Mouse (Mus musculus) intestine, embryonic 15.5 days (tissue): ENCODE results near the gene Mettl13. TPM values are rescaled to one million over a fixed set of nuclear protein-coding genes. Genes with fewer than 3 reads are reported as not detected.

Experiments
- ATAC-seq: fragments of 200-750 bp; cut with Nextera tagmentation; 2 replicates; pipeline ENCODE4 v1.8.0; 2017; ENCODE audit warnings: moderate TSS enrichment, moderate library complexity
- H3K27ac ChIP-seq: fragments of 300-500 bp; sonication (generic); 2 replicates; pipeline ENCODE4 v1.5.1; 2015; ENCODE audit warnings: mild to moderate bottlenecking, inconsistent platforms
- H3K27me3 ChIP-seq: fragments of 300-500 bp; sonication (generic); replicated peaks from 2 replicates; pipeline ENCODE4 v1.6.1; 2015; ENCODE audit warnings: inconsistent platforms
- H3K36me3 ChIP-seq: fragments of 300-500 bp; sonication (generic); 2 replicates; pipeline ENCODE4 v1.6.1; 2015; ENCODE audit warnings: inconsistent platforms
- H3K4me1 ChIP-seq: fragments of 300-500 bp; sonication (generic); replicated peaks from 2 replicates; pipeline ENCODE4 v1.6.1; 2015; ENCODE audit warnings: inconsistent platforms
- H3K4me2 ChIP-seq: fragments of 300-500 bp; sonication (generic); replicated peaks from 2 replicates; pipeline ENCODE4 v1.6.1; 2015; ENCODE audit warnings: mild to moderate bottlenecking, inconsistent platforms
- H3K4me3 ChIP-seq: fragments of 300-500 bp; sonication (generic); replicated peaks from 2 replicates; pipeline ENCODE4 v1.5.1; 2015; ENCODE audit warnings: inconsistent platforms
- H3K9ac ChIP-seq: fragments of 300-500 bp; sonication (generic); 2 replicates; pipeline ENCODE4 v1.6.1; 2015; ENCODE audit warnings: inconsistent platforms
- H3K9me3 ChIP-seq: fragments of 300-500 bp; sonication (generic); 2 replicates; pipeline ENCODE4 v1.6.1; 2016; ENCODE audit warnings: inconsistent platforms
- WGBS: fragments of 180-500 bp; shearing (Covaris S2); methylation state at CpG from one replicate; pipeline ENCODE4 v1.1.7; 2015; 5-methylcytosine and 5-hydroxymethylcytosine counted together
- polyA plus RNA-seq: library from polyadenylated mRNA; unstranded; fragments of >200 nt; fragmentation: Nextera tagmentation; extraction: Ambion mirVana; gene quantifications from 2 replicates; pipeline ENCODE4 v1.2.1, GENCODE M21; 2015

Mettl13 gene
- polyA plus RNA-seq, 1 experiment from 2014 or later, result 22.0 TPM

DNA sequence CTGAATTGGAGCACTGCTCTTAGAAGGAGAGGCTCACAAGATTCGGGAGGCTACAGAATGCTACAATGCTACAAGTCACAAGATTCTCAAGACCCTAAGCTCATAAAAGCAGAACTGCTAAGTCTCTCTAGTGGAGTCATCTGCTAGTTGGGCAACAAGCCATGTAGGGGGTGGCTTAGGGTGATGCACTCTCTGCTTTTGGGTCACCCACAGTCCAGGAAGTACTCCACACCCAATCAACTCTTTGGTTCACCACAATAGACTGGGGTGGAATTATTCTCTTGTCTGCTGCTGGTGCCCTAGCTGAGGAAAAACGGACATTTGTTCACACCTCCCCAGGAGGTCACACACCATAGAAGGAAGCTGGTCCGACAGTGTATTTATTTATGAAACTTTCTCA lies 16.6 kb upstream of the Mettl13 start:
- Histone ChIP-seq H3K9ac (no peak overlapping the region), H3K9me3 (no peaks in the 10 kb centered on the region), H3K27ac (no peak overlapping the region), H3K4me2 (no peak overlapping the region), H3K36me3 (no peaks in the 10 kb centered on the region), H3K4me3 (no peak overlapping the region), H3K27me3 (no peaks in the 10 kb centered on the region), H3K4me1 (no peaks in the 10 kb centered on the region)
- 51% methylated on average over 3 of the region's 3 CpGs for WGBS
- ATAC-seq, result no peak

- no peak overlapping the region for H3K4me2 ChIP-seq
- no peak for ATAC-seq
- H3K9me3 ChIP-seq, result no peaks in the 10 kb centered on the region
- H3K9ac ChIP-seq, result no peak overlapping the region
- WGBS, result 79% methylated on average over 1 of the region's 1 CpGs
- H3K4me1 ChIP-seq, result no peaks in the 10 kb centered on the region
- no peak overlapping the region for H3K4me3 ChIP-seq
- H3K27ac ChIP-seq, result no peak overlapping the region
- no peaks in the 10 kb centered on the region for H3K27me3 ChIP-seq
- no peaks in the 10 kb centered on the region for H3K36me3 ChIP-seq
Observed at GRCm38 (mm10) chr1:162563236-162563635, 14.9 kb upstream of the Mettl13 start.

DNA sequence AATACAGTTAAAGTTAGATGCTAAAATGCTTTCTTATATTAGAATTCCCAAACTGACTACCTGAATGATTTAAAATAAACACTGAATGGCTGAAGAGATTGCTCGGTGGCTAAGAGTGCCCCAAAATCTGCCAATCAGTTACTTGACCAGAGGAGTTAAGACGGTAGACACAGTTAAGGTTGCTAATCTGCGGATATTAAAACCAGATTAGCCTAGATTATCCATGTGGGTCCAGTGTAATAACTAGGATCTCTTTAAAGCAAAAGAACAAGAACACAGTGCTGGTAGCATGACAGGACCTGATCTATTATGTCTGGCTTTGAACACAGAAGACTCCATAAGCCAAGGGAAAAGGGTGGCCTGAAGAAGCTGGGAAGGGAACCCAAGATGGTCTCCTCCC lies 5.8 kb upstream of the Mettl13 start:
- no peak for ATAC-seq
- H3K4me2 ChIP-seq, result no peak overlapping the region
- H3K36me3 ChIP-seq, result no peaks in the 10 kb centered on the region
- no peaks in the 10 kb centered on the region for H3K4me1 ChIP-seq
- 80% methylated on average over 3 of the region's 3 CpGs for WGBS
- no peak overlapping the region for H3K4me3 ChIP-seq
- H3K9ac ChIP-seq, result no peak overlapping the region
- no peaks in the 10 kb centered on the region for H3K27me3 ChIP-seq
- no peak overlapping the region for H3K27ac ChIP-seq
- H3K9me3 ChIP-seq, result no peaks in the 10 kb centered on the region

GRCm38 (mm10) chr1:162552956-162553355 lies 4.6 kb upstream of the Mettl13 start:
- no peaks in the 10 kb centered on the region for H3K36me3 ChIP-seq
- no peak overlapping the region for H3K27ac ChIP-seq
- WGBS, result 79% methylated on average over 9 of the region's 9 CpGs
- no peaks in the 10 kb centered on the region for H3K9me3 ChIP-seq
- H3K27me3 ChIP-seq, result no peaks in the 10 kb centered on the region
- H3K4me1 ChIP-seq, result no peaks in the 10 kb centered on the region
- H3K4me3 ChIP-seq, result no peak overlapping the region
- H3K9ac ChIP-seq, result no peak overlapping the region
- no peak overlapping the region for H3K4me2 ChIP-seq
- no peak for ATAC-seq

DNA sequence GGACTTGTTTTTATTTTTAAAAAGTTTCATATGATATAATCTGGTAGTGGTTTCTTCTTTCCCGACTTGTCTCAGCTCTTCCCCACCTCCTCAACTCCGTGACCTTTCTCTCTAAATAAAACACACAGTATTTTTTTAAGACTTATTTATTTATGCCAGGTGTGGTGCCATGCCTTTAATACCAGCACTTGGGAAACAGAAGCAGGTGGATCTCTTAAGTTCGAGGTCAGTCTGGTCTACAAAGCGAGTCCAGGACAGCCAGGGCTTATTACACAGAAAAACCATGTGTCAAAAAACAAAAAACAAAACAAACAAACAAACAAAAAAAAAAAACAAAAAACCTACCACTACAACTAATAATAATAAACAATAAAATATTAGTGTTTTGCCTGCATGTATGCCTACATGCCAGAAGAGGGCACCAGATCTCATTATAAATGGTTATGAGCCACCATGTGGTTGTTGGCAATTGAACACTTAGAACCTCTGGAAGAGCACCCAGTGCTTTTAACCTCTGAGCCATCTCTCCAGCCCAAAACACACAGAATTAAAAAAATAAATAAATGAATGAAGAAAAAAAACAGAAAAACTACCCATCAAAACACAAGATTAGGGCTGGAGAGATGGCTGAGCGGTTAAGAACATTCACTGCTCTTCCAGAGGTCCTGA lies 1.4 kb upstream of the Mettl13 start:
- ATAC-seq, result no peak
- Histone ChIP-seq H3K9ac (no peak overlapping the region), H3K27me3 (no peaks in the 10 kb centered on the region), H3K4me1 (no peaks in the 10 kb centered on the region; the same call in 1 of the 2 replicates), H3K36me3 (peaks cover 9% of the 10 kb centered on the region; the same call in 1 of the 2 replicates), H3K4me3 (no peak overlapping the region), H3K9me3 (no peaks in the 10 kb centered on the region), H3K27ac (no peak overlapping the region), H3K4me2 (no peak overlapping the region)
- WGBS, result 73% methylated on average over 5 of the region's 5 CpGs

DNA sequence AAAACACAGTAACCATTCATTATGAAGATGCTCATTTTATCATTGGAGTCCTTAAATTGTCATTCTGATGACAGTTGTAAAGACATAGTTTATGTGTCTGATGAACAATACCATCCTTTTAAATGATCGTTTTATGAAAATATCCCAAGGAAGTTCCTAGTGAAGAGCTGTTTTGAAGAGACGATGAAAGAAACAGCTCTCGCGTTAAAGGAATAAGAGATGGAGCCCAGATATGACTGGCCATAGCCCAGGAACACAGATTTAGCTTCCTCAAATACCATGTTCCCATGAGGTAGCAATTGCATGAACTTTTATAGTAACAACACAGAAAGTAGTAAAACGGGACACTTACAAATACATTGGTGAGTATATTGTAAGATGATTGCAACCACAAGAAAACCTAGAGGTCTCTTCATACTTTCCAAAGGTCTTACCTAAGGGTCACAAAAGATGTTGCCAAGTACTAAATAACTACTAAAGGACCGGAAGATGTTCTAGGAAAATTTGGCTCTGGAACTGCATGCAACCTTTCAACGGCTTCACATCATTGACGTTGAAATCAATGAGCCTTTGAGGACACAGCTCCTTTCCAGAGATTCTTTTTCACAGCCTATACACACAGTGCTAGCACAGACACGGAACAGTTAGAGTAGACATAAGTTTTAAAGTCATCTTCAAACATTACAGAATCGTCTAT lies 714 bp upstream of the Mettl13 start:
- no peak overlapping the region; the same call in 1 of the 2 replicates for H3K27ac ChIP-seq
- H3K9ac ChIP-seq, result peak overlapping the region; percentile 52
- H3K4me3 ChIP-seq, result peak overlapping the region; percentile 68
- peaks cover 12% of the 10 kb centered on the region for H3K36me3 ChIP-seq
- ATAC-seq, result no peak
- H3K9me3 ChIP-seq, result no peaks in the 10 kb centered on the region
- no peaks in the 10 kb centered on the region; the same call in 1 of the 2 replicates for H3K4me1 ChIP-seq
- H3K4me2 ChIP-seq, result peak overlapping the region; percentile 81
- no peaks in the 10 kb centered on the region for H3K27me3 ChIP-seq
- 61% methylated on average over 10 of the region's 10 CpGs for WGBS

DNA sequence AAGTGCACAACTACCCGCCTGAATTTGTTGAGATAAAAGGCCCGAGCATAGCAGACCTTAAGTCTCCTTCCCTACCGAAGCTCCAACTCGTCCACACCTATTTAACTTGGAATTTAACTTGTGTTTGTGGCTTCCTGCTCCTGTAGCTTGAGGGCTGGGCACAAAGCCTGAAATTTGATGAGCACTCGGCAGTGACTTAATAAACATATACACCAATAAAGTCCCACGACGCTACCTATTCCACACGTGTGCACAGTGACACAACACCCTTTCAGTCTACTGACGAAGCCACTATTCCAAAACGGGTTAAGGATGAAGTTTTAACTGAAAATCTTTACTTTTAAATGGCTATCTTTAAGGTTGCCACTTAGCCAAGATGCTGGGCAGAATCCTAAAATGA lies 744 bp downstream of the Mettl13 start:
- Histone ChIP-seq H3K27me3 (no peaks in the 10 kb centered on the region), H3K4me3 (peak overlapping the region; percentile 68), H3K27ac (no peak overlapping the region), H3K9me3 (no peaks in the 10 kb centered on the region), H3K9ac (peak overlapping the region; percentile 61), H3K36me3 (peaks cover 23% of the 10 kb centered on the region), H3K4me1 (no peaks in the 10 kb centered on the region; the same call in 1 of the 2 replicates), H3K4me2 (peak overlapping the region; percentile 81)
- WGBS, result 5% methylated on average over 10 of the region's 10 CpGs
- ATAC-seq, result peak; percentile 5; the same call in 1 of the 2 replicates

DNA sequence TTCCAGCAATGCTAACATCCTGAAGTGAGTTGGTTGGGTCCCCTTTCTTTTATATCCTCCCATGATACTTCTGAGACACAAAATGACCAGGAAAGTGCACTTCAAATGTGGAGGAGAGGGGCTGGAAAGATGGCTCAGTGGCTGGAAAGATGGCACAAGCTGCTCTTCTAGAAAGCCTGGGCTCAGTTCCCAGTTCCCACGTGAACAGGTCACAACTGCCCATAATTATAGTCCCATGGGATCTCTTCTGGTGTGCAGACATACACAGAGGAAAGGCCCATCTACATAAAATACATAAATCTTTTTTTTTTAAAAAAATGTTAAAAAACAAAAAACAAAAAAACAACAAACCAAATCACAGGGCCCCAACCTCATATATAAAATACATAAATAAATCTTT lies 5.1 kb downstream of the Mettl13 start:
- Histone ChIP-seq H3K36me3 (peaks cover 33% of the 10 kb centered on the region), H3K4me3 (no peak overlapping the region), H3K27me3 (no peaks in the 10 kb centered on the region), H3K4me2 (no peak overlapping the region), H3K4me1 (no peaks in the 10 kb centered on the region; the same call in 1 of the 2 replicates), H3K27ac (no peak overlapping the region), H3K9ac (no peak overlapping the region), H3K9me3 (no peaks in the 10 kb centered on the region)
- WGBS, result 66% methylated on average over 1 of the region's 1 CpGs
- ATAC-seq, result no peak

DNA sequence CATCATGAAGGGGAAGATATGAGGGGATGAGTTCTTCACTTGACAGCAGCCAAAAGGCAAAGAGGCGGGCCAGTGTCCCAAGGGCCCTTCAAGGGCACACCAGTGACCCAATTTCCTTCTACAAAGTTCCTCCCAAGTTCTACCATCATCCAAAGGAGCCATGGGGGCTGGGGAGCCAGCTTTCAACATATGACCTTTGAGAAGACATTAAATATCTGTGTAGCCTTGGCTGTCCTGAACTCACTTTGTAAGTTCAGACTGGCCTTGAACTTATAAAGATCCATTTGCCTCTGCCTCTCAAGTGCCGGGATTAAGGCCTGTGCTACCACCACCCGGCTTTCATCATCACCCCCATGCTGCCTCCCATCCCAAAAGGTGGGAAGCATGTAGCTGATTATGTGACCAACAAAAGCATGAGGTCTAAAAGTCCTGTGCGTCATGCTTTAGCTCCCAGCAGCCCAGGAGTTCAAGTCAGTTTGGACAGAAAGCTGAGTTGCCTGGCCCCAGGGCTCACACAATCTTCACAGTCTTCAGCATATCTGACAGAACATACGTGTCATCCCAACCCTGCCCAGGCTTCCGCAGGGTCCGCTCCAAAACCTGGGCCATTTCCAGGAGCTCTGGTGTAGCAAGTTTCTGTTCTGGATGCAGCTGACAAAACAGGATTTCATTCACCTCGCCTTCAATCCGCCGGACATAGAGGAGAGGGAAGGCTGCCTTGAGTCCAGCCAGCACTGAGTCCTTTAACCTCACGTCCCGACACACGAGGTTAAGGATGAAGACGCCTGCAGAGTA lies 14.4 kb downstream of the Mettl13 start:
- no peak overlapping the region for H3K4me2 ChIP-seq
- no peak for ATAC-seq
- H3K36me3 ChIP-seq, result peaks cover 29% of the 10 kb centered on the region
- no peaks in the 10 kb centered on the region for H3K27me3 ChIP-seq
- no peak overlapping the region for H3K27ac ChIP-seq
- H3K9me3 ChIP-seq, result no peaks in the 10 kb centered on the region
- H3K4me3 ChIP-seq, result no peak overlapping the region
- no peaks in the 10 kb centered on the region for H3K4me1 ChIP-seq
- H3K9ac ChIP-seq, result no peak overlapping the region
- 93% methylated on average over 14 of the region's 14 CpGs for WGBS

DNA sequence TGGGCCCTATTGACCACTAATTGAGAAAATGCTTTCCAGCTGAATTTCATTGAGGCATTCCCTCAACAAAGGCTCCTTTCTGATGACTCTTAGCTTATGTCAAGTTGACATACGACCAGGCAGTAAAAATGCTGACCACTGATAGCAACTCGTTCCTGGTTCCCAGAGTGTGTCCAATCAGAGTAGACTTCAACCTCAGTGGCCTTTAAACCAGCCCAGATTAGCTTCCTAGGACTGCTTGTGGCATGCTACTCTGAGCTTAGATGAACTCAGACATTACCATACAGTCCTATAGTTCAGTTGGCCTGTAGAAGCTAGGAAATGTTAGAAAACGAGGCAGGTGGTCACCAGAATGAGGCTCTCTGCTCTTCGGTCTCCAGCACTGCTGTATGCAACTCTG lies 16.0 kb downstream of the Mettl13 start:
- Histone ChIP-seq H3K36me3 (peaks cover 23% of the 10 kb centered on the region), H3K27me3 (no peaks in the 10 kb centered on the region), H3K27ac (no peak overlapping the region), H3K4me1 (no peaks in the 10 kb centered on the region), H3K4me3 (no peak overlapping the region), H3K9ac (no peak overlapping the region), H3K9me3 (no peaks in the 10 kb centered on the region), H3K4me2 (no peak overlapping the region)
- 49% methylated on average over 4 of the region's 4 CpGs for whole genome bisulfite sequencing
- peak; percentile 62 for ATAC-seq

DNA sequence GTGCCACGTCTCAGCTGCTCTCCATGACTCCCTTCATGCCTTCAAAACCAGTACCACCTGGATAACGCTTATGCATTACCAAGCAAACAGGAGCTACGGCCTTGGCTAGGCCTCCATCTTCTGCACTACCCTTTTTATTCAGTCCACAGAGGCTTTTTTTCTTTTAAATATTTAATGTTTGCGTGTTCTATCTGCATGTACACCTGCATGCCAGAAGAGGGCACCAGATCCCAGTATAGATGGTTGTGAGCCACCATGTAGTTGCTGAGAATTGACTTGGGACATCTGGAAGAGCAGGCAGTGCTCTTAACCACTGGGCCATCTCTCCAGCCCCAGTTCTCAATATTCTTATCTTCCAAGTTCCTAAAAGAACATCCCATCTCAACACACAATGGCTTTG lies 16.8 kb downstream of the Mettl13 start:
- Histone ChIP-seq H3K27me3 (no peaks in the 10 kb centered on the region), H3K9me3 (no peaks in the 10 kb centered on the region), H3K27ac (no peak overlapping the region), H3K9ac (no peak overlapping the region), H3K4me3 (no peak overlapping the region), H3K36me3 (peaks cover 17% of the 10 kb centered on the region), H3K4me1 (no peaks in the 10 kb centered on the region), H3K4me2 (no peak overlapping the region)
- 77% methylated on average over 4 of the region's 4 CpGs for WGBS
- ATAC-seq, result no peak

DNA sequence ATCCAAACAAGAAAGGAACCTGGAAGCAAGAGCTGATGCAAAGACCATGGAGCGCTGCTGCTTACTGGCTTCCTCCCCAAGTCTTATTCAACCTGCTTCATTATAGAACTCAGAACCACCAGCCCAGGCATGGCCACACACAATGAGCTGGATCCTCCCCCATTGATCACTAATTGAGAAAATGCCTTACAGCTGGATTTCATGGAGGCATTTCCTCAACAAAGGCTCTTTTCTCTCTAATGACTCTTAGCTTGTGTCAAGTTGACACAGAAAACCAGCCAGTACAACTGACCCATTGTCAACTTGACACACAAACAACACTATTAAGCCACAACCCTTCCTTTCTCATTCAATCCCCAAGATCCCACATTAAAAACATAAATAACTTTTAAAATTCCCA lies 17.7 kb downstream of the Mettl13 start:
- Histone ChIP-seq H3K36me3 (peaks cover 10% of the 10 kb centered on the region; the same call in 1 of the 2 replicates), H3K4me2 (no peak overlapping the region), H3K4me3 (no peak overlapping the region), H3K4me1 (no peaks in the 10 kb centered on the region), H3K9ac (no peak overlapping the region), H3K9me3 (no peaks in the 10 kb centered on the region), H3K27me3 (no peaks in the 10 kb centered on the region), H3K27ac (no peak overlapping the region)
- WGBS, result 90% methylated on average over 1 of the region's 1 CpGs
- ATAC-seq, result no peak
